Mouse (Mus musculus): ENCODE measurements at regions not wholly inside any gene's neighbourhood (a gene's known extent, or its start where the extent isn't known, plus 50 kb on each side); places are given as distances from the start of the nearest gene placed in this dataset.

DNA sequence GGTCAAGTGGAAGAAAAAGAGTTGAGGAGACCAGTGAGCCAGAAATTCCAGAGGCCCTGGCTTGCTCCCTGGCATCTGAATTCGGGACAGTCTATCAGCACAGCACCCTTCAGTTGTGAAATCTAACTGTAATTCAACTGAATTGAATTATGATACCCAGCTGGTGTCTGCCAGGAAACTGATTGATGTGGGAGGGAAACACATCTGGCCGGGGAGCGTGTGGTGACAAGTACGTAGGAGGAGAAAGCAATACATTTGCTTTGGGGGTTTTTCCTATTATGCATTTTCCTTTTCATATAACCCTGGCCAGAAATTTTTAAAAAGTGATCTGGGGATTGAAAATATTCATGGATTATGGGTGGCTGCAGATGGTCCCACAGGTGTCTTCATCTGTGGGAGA is 76.1 kb downstream of the Rps15a start:
- TF ChIP-seq CTCF (IDR thresholded peaks at IDR 0.05; ENCODE audit: low read depth, low read length) (no peak), POLR2A (IDR thresholded peaks at IDR 0.05; ENCODE audit: extremely low read depth, insufficient read depth, low read length) (no peak)
